Mouse (Mus musculus) heart, adult 8-10 months (tissue): ENCODE results near the gene Stard3nl. TPM values are rescaled to one million over a fixed set of nuclear protein-coding genes. Genes with fewer than 3 reads are reported as not detected.
"Not testable (repeated sequence)": the region's sequence is repeated elsewhere in the genome, so short reads cannot be mapped to it uniquely, and the experiment has no call there.

Source experiments
- DNase-seq: peaks from one replicate; pipeline ENCODE4 v3.0.0; 2022; ENCODE audit warnings: low spot score
- total RNA-seq, 4 experiments: library from RNA; stranded (reverse); gene quantifications; 2 replicates each; pipeline ENCODE4 v1.2.4; 2022

Stard3nl gene
- total RNA-seq, 4 experiments from 2014 or later, result 13.4 to 18.3 (median 15.2) TPM

DNA sequence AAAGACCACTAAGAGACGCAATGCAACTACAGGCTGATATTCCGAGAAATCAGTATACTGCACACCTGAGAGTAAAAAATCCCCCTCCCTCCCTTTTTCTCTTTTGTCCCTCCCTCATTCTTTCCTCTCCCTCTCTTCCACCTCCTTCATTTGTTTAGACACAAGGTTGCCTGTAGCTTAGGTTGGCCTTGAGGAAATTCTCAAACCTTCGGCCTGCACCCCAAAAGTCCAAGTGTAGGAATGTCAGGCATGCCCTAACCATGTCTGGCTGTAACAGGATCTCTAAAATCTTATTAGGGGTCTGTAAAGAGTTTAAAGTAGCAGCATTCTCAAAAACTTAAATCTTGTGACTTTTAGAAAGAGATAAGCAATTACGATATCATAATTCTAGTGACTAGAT lies 10.4 kb downstream of the Stard3nl start:
- no peak for DNase-seq

DNA sequence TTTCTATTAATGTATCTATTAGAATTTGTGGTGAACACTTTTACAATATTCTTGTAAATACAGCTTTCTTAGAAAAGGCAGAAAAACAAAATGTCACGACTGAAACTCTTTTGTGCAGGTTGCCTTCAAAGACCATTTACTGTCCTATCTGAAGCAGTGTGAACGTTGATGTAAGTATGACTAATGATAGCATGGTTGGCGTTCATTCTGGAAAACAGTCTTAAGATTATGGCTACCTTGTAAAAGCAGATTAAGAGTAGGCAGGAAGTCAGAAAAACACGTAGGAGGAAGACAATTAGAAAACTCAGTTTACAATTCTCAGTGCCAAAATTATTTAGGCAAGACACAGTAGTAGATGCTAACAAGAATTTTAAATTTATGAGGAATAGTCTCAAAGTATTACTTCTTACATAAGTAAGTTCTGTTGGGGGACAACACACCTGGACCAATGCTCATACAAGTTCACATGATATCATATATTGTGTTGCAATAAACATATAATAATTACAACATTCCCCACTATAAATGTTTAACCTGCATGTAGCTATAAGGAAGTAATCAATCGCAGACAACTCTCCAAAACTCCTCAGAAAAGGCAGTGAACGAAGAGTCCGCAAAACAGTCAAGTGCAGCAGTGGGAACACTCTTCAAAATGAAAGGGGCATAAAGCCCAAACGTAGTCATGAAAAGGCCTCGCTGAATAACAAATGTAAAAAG lies 14.3 kb downstream of the Stard3nl start:
- no peak for DNase-seq

DNA sequence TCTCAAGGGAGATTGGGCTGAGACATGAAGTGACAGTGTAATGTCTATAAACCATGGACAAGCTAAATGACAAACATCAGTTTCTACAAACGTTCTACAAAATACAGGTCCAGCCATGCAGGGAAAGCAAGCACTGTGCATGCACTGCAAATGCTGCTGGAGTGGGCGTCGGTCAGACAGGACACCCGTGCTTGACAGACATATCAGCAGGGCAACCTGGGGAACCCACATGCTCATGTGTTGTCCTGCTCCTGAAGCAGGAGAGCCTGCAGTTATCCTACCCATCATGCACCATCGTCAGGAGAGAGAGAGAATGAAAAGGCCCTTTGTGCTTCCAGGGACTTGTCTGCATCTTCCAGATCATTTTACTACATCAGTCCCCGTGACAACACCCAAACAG lies 16.3 kb downstream of the Stard3nl start:
- no peak for DNase-seq

DNA sequence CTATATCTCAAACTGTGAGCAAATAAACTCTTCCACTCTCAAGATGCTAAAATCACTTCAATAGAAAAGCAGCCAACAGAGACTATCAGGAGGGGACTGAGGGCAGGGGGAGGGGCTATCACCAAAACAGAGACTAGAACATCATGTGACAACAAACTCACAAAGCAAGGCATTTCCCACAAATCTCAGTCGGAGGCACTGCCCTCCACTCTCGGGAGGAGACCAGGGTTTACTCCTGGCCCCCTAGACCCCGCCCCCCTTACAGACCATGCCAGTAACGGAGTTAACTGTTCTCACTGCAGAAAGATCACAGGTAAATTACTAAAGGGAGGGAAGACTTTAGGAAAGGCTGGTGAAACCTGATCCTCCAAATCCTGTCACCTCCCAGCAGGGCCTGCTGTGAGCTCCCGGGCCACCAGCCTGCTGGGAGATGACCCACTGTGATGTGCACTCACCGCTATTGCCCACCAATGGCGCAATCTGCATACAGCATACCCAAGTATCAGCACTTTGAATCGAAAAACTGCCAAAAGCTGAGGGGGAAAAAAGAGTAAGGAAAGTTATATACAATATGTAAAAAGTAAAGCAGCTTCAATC lies 23.4 kb downstream of the Stard3nl start:
- no peak for DNase-seq

DNA sequence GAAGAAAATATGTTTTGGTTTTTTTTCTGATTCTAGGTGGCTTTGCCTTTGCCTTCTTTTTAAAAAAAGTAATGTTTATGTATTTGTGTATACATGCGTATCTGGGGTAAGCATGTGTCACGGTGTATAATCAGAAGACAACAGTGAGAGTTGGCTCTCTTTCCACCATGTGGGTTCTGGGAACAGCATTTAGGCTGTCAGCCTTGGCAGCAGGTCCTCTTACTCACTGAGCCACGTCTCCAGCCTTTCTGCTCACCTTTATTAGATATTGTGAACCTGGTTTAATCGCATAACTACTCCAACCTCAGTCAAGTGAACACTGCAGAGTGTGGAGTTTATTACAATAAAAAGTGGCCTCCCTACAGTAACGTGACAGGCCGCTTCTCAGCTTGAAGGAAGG lies 26.8 kb downstream of the Stard3nl start:
- DNase-seq, result no peak

DNA sequence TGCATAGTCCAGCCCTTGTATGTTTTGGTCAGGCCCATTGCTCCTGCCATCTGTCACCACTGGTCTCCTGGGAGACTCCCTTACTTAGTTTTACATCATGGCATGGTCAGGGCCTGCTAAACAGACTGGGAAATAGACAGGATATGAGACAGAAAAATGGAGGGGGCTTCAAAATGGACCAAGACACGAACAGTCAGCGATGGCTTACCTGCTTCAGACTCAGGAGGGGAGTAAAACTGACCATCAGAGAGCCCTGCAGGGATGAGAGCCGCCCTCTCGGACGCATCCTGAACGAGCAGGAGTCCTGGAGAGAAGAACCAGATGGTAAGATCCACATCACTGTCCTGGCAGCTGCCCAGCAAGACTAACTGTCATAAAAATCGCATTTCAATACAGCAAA lies 28.1 kb downstream of the Stard3nl start:
- DNase-seq, result no peak

DNA sequence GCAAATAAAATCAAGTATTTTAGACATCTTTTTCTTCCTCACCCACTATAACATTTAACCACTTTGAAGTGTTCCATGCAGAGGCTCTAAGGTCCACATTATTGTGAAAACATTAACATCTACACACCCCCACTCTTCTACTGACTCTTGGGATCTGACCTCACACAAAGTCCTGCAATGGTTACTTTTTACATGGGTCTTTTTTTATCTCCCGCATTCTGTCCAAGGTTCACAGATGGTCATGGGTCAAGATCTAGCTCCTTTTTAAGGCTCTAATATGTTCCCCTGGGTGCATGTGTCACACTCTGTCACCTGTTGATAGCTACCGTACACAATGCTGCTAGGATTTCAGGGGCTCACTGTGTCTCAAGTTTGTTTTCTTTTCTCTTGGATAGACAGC lies 28.7 kb downstream of the Stard3nl start:
- no peak for DNase-seq

DNA sequence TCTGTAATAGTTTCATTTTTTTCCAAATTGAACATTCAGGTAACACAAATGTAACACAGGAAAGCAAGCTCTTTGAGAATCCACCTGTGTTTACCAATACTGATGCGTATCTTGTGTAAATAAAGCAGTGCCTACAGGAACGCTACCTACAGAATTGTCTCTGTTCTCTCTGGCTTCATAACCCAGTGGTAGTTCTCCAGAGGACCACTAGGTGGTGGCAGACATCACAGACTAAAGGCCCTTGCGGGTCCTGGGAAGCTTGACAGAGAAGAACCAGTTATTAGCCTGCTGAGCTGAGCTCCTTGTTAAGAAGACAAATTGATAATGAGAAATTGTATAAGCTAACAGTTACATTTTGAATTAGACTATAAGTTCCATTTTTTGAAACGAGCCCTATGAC lies 30.0 kb downstream of the Stard3nl start:
- DNase-seq, result peak; percentile 40

DNA sequence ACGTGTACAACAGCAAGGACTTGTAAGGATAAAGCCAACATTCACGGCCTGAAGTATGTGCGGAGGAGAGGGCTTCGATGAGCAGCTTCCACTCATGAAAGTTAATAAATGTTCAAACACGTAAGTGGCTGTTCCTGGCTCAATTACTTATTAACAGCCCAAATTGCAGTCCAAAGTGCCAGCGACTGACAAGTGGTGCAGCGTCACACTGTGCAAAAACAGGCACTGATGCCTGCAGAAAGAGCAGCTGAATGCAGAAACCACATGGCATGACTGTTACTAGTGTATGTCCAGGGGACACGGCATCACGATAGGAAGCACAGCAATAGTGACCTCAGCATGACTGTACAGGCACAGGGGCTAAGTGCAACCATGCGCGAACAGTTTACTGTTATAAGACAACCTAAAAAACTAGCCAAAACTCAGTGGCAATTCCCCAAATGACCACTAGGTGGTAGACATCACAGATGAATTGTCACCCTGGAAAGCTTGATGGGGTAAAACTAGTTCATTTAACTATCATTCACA lies 31.3 kb downstream of the Stard3nl start:
- peak; percentile 48 for DNase-seq

DNA sequence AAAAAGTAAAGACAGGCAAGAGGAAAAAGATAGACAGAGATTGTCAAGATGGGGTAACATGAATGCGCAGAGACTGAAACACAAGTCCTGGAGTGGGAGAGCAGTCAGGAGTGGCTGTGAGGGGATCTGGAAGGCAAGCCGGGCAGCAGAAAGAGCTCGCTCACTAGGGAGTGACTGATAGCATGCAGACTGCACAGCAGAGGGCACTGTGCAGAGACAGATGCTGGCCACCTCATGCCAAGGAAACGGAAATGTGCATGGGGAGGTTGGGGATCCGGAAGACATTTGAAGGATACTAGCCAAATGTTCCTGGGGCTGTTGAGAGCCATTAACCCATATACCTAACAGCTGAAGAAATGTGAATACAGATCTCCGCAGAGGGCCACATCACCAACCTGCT lies 33.2 kb downstream of the Stard3nl start:
- DNase-seq, result no peak

DNA sequence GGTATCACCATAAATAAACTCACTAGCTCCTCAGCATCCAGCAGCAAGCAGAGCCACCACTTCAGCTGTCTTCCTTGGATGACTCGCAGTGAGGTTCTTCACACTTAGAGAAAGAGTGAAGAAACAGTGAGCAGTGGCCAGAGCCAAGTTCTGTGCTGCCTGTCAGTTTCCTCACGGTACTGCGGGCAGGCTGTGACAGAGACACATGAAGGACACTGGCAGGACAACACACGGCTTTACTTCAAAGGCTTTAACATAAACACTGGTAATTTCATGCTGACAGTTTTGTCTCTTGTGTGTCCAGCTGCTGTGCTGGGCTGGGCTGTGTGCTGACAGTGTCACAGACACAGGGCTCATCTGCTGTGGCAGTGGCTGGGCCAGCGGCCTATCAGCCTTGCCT lies 37.6 kb downstream of the Stard3nl start:
- no peak for DNase-seq

DNA sequence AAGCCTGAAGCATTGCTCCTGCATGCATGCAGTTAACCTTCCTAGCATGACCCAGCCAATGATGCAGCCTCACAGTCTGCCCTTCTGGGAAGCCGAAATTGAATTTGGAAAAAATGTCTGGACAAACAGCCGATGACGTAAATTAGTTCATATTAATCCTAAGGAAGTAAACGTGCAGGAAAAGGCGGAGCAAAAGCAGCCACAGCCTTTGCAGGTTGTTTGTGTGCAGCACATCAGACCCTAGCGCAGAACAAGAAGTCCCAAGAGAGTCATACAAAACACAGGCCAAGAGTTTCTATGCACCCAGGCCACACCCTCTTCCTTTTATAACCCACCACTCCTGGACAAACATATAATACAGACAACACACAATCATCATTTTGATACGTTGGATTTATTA lies 38.3 kb downstream of the Stard3nl start:
- DNase-seq, result peak; percentile 33

DNA sequence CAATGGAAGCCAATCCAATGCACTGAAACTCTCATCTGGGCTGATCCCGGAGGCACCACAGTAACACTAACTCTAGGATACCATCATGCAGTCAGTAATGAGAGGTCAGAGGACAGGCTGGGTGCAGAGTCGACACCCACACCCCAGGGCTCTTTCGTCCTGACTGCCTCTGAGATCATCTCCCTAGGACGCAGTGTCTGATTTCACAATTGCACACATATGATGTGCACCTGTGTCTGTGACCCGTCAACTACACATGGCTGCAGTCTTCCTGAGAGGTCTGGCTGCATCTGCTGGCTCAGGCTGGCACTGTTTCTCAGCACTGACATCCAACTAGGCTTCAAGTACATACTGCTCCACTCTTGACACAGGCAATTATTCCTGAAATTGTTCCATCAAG lies 38.9 kb downstream of the Stard3nl start:
- no peak for DNase-seq

DNA sequence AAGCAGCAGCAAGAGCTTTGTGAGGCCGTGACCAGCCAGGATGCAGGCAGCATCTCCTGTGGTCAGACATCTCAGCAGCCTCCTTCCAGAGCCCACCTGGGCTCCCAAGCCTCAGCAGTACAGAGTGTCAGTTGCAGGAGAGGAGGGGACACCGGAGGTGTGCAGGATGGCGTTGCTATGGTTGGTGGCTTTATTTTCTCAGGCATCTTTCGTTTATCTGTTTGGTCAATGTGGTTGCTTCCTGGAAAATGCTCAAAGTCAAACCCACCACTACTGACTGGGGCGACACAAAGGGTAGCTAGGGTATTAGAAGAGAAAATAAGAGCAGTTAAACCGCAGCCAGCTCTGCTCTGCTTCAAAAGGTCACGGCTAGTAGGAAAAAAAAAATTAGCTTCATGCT lies 39.5 kb downstream of the Stard3nl start:
- no peak for DNase-seq

DNA sequence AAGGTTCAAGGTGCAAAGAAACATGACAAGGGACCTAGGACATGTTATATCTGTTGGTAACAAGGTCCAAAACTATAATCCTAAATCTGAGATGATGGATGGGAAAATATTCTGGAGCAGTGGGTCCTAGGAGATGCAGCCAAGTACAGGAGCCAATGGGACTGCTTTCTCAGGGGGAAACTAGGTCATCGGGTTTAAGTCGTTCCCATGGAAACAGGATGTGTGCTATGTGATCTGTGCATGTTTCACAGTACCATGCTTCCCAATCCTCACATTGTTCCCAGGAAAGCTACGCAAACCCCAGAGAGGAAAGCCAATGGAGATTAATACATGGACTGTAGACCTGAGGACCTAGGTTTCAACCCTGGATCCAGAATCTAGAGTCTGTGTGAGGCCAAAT lies 42.8 kb downstream of the Stard3nl start:
- no peak for DNase-seq

DNA sequence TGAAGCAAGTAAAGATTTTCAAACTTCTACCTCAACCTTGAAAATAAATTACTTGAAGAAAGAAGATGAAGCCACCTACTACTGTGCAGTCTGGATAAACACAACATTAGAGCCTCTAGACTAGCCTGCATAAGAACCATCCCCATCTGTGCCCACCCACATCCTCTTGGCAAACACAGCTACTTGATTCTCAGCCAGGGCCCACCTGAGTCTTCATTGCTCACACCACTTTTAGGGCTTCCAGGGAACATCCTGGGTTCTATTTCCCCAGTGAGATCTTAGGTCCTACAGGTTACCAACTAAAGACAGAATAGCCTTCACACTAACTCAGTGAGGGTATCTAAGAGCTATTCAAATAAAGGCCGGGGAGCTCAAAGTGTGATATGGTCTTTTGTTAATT lies 55.2 kb downstream of the Stard3nl start:
- not testable (repeated sequence) for DNase-seq

DNA sequence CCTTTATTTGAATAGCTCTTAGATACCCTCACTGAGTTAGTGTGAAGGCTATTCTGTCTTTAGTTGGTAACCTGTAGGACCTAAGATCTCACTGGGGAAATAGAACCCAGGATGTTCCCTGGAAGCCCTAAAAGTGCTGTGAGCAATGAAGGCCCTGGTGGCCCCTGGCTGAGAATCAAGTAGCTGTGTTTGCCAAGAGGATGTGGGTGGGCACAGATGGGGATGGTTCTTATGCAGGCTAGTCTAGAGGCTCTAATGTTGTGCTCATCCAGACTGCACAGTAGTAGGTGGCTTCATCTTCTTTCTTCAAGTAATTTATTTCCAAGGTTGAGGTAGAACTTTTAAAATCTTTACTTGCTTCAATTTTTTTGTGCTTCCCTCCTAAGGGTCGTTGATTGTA lies 59.3 kb downstream of the Stard3nl start:
- not testable (repeated sequence) for DNase-seq

Other genes with a start within 250 kb of the Stard3nl start
- gene Epdr1, start 224.1 kb upstream of the Stard3nl start, total RNA-seq, result 10 to 100 TPM; 22.3 to 29.1 (median 24.1) TPM
- gene Sfrp4, start 227.3 kb upstream of the Stard3nl start, total RNA-seq, result under 1 TPM; 0.13 to 0.32 (median 0.18) TPM